Mouse (Mus musculus): Measurements from ENCODE around the gene Foxr1. TPM values are rescaled to one million over a fixed set of nuclear protein-coding genes. Genes with fewer than 3 reads are reported as not detected.
A peak's percentile ranks its signal among the peaks of the same experiment; 100 is the strongest.
"Not testable (repeated sequence)": the region's sequence is repeated elsewhere in the genome, so short reads cannot be mapped to it uniquely, and the experiment has no call there.

Gene Foxr1
- polyA plus RNA-seq, 1 experiment from 2014 or later: not detected

GRCm38 (mm10) chr9:44418519-44419385 is 22.2 kb downstream of the Foxr1 start, which contains the start of gene Ccdc84:
TSS of gene Ccdc84 (minus strand) at chr9:44418569.
- no peak for DNase-seq (ENCODE audit: extremely low spot score, low spot score)
- WGBS: 81% methylated on average over 14 of the region's 14 CpGs
- peaks cover 26% of the 10 kb centered on the region for H3K36me3 ChIP-seq (replicated peaks)
- peak within 1 kb of the TSS; percentile 96 for H3K4me3 ChIP-seq
- peak within 1 kb of the TSS; percentile 92 for H3K27ac ChIP-seq
- peaks cover 15% of the 10 kb centered on the region for H3K4me1 ChIP-seq
- no peaks in the 10 kb centered on the region for H3K27me3 ChIP-seq (ENCODE audit: poor library complexity, severe bottlenecking)
- peaks cover 5% of the 10 kb centered on the region; the same call in 1 of the 2 replicates for H3K9me3 ChIP-seq

- Histone ChIP-seq H3K4me3 (peak overlapping the region; percentile 96), H3K27ac (peak overlapping the region; percentile 92), H3K4me1 (peaks cover 15% of the 10 kb centered on the region), H3K36me3 (replicated peaks) (peaks cover 34% of the 10 kb centered on the region), H3K9me3 (peaks cover 5% of the 10 kb centered on the region; the same call in 1 of the 2 replicates), H3K27me3 (ENCODE audit: poor library complexity, severe bottlenecking) (no peaks in the 10 kb centered on the region)
- DNase-seq (ENCODE audit: extremely low spot score, low spot score): peak; percentile 93
- under 1% methylated on average over 38 of the region's 38 CpGs for WGBS
Observed at GRCm38 (mm10) chr9:44417892-44418363, 23.0 kb downstream of the Foxr1 start.

DNA sequence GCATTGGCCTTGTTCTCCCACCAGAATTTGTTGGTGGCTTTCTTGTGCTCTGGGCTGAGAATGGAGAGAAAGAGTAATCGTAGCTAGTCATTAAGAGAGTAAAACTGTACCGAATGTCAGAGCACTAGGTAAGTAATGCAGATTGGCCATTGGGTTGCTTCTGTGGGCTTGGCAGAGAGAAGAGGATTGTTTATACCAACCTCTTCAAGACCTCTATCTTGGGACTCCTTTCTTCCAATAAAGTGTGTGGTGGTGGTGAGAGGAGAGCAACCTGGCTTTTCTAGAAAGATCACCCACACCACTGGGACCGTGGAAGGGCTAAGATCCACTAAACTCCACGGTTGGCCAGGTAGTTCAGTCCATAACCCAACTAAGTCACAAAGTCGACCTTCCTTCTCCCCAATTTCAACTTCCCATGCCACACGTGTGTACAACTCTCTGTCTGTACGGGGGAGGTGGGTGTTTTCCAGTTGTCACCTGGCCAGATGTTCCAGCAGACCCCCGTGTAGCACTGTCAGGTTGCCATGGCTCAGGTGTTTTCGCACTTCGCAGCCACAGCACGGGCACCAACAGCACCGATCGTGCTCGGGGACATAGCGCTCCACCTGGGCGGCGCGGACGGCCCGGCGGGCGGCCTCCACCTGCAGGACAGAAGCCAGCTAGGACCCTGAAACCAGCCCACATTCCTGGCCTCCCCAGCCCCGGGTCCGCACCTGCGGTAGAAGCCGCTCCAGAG is 23.6 kb downstream of the Foxr1 start:
- no peaks in the 10 kb centered on the region for H3K27me3 ChIP-seq (ENCODE audit: poor library complexity, severe bottlenecking)
- peaks cover 40% of the 10 kb centered on the region for H3K36me3 ChIP-seq (replicated peaks)
- no peak for DNase-seq (ENCODE audit: extremely low spot score, low spot score)
- peaks cover 5% of the 10 kb centered on the region; the same call in 1 of the 2 replicates for H3K9me3 ChIP-seq
- 8% methylated on average over 26 of the region's 26 CpGs for WGBS
- H3K27ac ChIP-seq: peak overlapping the region; percentile 92
- H3K4me1 ChIP-seq: peaks cover 15% of the 10 kb centered on the region
- H3K4me3 ChIP-seq: peak overlapping the region; percentile 96

- peaks cover 81% of the 10 kb centered on the region for H3K36me3 ChIP-seq (replicated peaks)
- no peak overlapping the region for H3K27ac ChIP-seq
- no peak overlapping the region for H3K4me3 ChIP-seq
- peaks cover 23% of the 10 kb centered on the region for H3K4me1 ChIP-seq
- no peaks in the 10 kb centered on the region for H3K27me3 ChIP-seq (ENCODE audit: poor library complexity, severe bottlenecking)
- H3K9me3 ChIP-seq: no peaks in the 10 kb centered on the region
- no peak for DNase-seq (ENCODE audit: extremely low spot score, low spot score)
- 78% methylated on average over 2 of the region's 2 CpGs for WGBS
Observed at GRCm38 (mm10) chr9:44412781-44413180, 28.2 kb downstream of the Foxr1 start.

- Histone ChIP-seq H3K4me3 (no peak overlapping the region), H3K9me3 (no peaks in the 10 kb centered on the region), H3K27me3 (ENCODE audit: poor library complexity, severe bottlenecking) (no peaks in the 10 kb centered on the region), H3K36me3 (replicated peaks) (peaks cover 81% of the 10 kb centered on the region), H3K4me1 (peaks cover 18% of the 10 kb centered on the region), H3K27ac (no peak overlapping the region)
- no peak for DNase-seq (ENCODE audit: extremely low spot score, low spot score)
- 85% methylated on average over 4 of the region's 4 CpGs for WGBS
Observed at GRCm38 (mm10) chr9:44412306-44412705, 28.6 kb downstream of the Foxr1 start.

DNA sequence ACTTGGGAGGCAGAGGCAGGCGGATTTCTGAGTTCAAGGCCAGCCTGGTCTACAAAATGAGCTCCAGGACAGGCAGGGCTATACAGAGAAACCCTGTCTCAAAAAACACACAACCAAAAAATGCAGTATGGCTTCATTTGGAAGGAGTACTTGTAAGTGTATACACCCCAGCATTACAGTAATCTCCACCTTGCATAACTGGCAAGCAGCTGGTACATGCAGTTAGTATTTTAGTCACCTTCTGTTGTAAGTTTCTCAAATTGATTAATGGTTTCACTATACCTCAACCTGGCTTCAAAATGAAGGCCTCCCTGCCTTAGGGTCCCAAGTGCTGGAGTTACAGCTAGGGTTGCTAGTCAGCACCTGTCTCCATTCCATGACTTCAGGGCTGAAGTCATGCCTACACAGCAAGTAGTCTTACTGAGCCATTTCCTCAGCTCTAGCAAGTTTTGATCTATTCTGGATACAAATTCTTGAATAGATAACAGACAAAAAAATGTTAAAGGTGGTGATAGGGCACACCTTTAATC is 29.3 kb downstream of the Foxr1 start:
- DNase-seq (ENCODE audit: extremely low spot score, low spot score): no peak
- H3K4me1 ChIP-seq: peaks cover 14% of the 10 kb centered on the region
- no peaks in the 10 kb centered on the region for H3K27me3 ChIP-seq (ENCODE audit: poor library complexity, severe bottlenecking)
- peaks cover 81% of the 10 kb centered on the region for H3K36me3 ChIP-seq (replicated peaks)
- H3K4me3 ChIP-seq: no peak overlapping the region
- no peaks in the 10 kb centered on the region for H3K9me3 ChIP-seq
- no peak overlapping the region for H3K27ac ChIP-seq
- WGBS: 84% methylated on average over 1 of the region's 1 CpGs

DNA sequence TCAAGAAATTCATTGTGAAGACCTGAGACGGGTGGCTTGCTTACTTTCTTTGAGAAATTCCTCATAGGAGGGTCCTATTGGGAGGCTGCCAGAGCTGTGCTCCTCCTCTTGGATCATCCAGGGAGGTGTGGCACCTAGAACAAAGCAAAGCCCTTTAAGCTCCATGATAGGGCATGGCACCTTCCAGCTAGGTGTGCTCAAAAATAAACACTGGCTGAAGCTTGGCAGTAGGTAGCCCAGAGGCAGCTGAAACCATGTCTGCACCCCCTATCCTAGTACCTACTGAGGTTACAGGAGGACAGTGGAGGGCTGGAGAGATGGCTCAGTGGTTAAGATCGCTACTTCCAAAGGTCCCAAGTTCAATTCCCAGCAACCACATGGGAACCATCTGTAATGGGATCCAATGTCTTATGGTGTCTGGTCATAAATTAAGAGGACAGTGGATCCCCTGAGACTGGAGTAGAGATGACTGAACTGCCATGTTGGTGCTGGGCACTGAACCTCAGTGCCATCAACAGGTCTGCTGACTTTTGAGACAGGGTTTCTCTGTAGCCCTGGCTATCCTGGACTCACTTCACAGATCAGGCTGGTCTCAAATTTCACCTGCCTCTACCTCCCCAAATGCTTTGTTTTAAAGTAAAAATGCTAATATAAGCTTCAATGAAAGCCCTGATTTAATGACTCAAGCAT is 30.1 kb downstream of the Foxr1 start:
- Histone ChIP-seq H3K9me3 (no peaks in the 10 kb centered on the region), H3K27me3 (ENCODE audit: poor library complexity, severe bottlenecking) (no peaks in the 10 kb centered on the region), H3K4me3 (no peak overlapping the region), H3K36me3 (replicated peaks) (peaks cover 73% of the 10 kb centered on the region), H3K4me1 (peaks cover 22% of the 10 kb centered on the region), H3K27ac (no peak overlapping the region)
- no peak for DNase-seq (ENCODE audit: extremely low spot score, low spot score)
- WGBS: 82% methylated on average over 2 of the region's 2 CpGs

DNA sequence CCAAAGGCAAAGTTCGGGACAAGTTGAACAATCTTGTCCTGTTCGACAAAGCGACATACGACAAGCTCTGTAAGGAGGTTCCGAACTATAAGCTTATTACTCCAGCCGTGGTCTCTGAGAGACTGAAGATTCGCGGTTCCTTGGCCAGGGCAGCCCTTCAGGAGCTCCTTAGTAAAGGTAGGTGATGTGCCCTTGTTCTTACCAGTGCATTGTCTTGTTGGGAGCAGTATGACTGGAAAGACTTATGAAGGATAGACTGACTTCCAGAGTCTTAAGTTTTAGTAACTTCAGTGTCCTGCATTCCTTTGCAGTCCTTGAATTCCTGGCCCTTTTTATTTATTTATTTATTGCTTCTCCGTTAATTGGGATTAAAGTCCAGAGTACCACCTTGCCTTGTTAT is 32.2 kb downstream of the Foxr1 start:
- not testable (repeated sequence) for H3K27me3 ChIP-seq (ENCODE audit: poor library complexity, severe bottlenecking); H3K9me3 ChIP-seq; DNase-seq (ENCODE audit: extremely low spot score, low spot score)
- peaks cover 75% of the 10 kb centered on the region for H3K36me3 ChIP-seq (replicated peaks)
- peaks cover 26% of the 10 kb centered on the region for H3K4me1 ChIP-seq
- H3K27ac ChIP-seq: peak overlapping the region; percentile 97; the same call in 1 of the 2 replicates
- WGBS: 87% methylated on average over 9 of the region's 9 CpGs
- peak overlapping the region; percentile 92 for H3K4me3 ChIP-seq

DNA sequence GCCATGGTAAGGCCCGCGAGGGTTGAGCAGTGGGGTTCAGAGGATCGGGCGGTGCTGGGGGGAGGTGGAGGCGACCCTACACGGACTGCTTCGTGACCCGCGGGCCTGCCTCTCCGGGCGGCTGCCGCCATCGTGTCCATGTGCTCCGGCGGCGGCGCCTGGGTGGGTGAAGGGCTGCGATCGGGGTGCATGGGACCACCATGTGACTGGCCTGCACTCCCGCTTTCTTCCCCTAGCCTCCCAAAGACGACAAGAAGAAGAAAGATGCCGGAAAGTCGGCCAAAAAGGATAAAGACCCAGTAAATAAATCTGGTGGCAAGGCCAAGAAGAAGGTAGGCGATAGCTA is 33.2 kb downstream of the Foxr1 start:
- peaks cover 75% of the 10 kb centered on the region for H3K36me3 ChIP-seq (replicated peaks)
- H3K27me3 ChIP-seq (ENCODE audit: poor library complexity, severe bottlenecking): no peaks in the 10 kb centered on the region
- WGBS: under 1% methylated on average over 24 of the region's 24 CpGs
- peaks cover 26% of the 10 kb centered on the region for H3K4me1 ChIP-seq
- no peaks in the 10 kb centered on the region for H3K9me3 ChIP-seq
- H3K27ac ChIP-seq: peak overlapping the region; percentile 97
- no peak for DNase-seq (ENCODE audit: extremely low spot score, low spot score)
- peak overlapping the region; percentile 92 for H3K4me3 ChIP-seq

- H3K4me1 ChIP-seq: peaks cover 26% of the 10 kb centered on the region
- whole genome bisulfite sequencing: under 1% methylated on average over 51 of the region's 51 CpGs
- peak; percentile 97 for DNase-seq (ENCODE audit: extremely low spot score, low spot score)
- H3K4me3 ChIP-seq: peak within 1 kb of the TSS; percentile 92
- H3K36me3 ChIP-seq (replicated peaks): peaks cover 75% of the 10 kb centered on the region
- no peaks in the 10 kb centered on the region for H3K9me3 ChIP-seq
- H3K27me3 ChIP-seq (ENCODE audit: poor library complexity, severe bottlenecking): no peaks in the 10 kb centered on the region
- peak within 1 kb of the TSS; percentile 97 for H3K27ac ChIP-seq
Observed at GRCm38 (mm10) chr9:44406906-44407751, 33.8 kb downstream of the Foxr1 start, which contains the start of the genes Rps25 and Trappc4. TSS of gene Rps25 (plus strand) at chr9:44407139. TSS of gene Trappc4 (minus strand) at chr9:44407600.

GRCm38 (mm10) chr9:44405011-44405410 is 35.9 kb downstream of the Foxr1 start:
- Histone ChIP-seq H3K27ac (no peak overlapping the region), H3K36me3 (replicated peaks) (peaks cover 75% of the 10 kb centered on the region), H3K27me3 (ENCODE audit: poor library complexity, severe bottlenecking) (no peaks in the 10 kb centered on the region), H3K4me1 (peaks cover 26% of the 10 kb centered on the region), H3K4me3 (no peak overlapping the region), H3K9me3 (no peaks in the 10 kb centered on the region)
- no peak for DNase-seq (ENCODE audit: extremely low spot score, low spot score)
- WGBS: 83% methylated on average over 3 of the region's 3 CpGs
